Mouse (Mus musculus): ENCODE measurements at regions not wholly inside any gene's neighbourhood (a gene's known extent, or its start where the extent isn't known, plus 50 kb on each side); places are given as distances from the start of the nearest gene placed in this dataset.

GRCm38 (mm10) chr16:29706996-29707395 lies 127.9 kb downstream of the Opa1 start:
- H3K27me3 ChIP-seq (ENCODE audit: control insufficient read depth, insufficient read depth, low read length), result no peaks in the 10 kb centered on the region
- no peak for DNase-seq (ENCODE audit: low read depth in 3 of 3, low spot score in 3 of 3)
- no peaks in the 10 kb centered on the region for H3K4me1 ChIP-seq (replicated peaks; ENCODE audit: control insufficient read depth in 2 of 2, insufficient read depth in 2 of 2, low read length in 1 of 2)
- no peaks in the 10 kb centered on the region for H3K36me3 ChIP-seq (replicated peaks; ENCODE audit: control insufficient read depth, insufficient read depth, low read depth)
- WGBS (ENCODE audit: insufficient replicate concordance), result 67% methylated on average over 4 of the region's 4 CpGs
- H3K4me3 ChIP-seq (ENCODE audit: insufficient read depth in 1 of 2, low read depth in 2 of 2, low read length in 2 of 2), result no peak overlapping the region
- ATAC-seq (ENCODE audit: insufficient read depth), result no peak
- H3K27ac ChIP-seq, result no peak overlapping the region
- no peaks in the 10 kb centered on the region for H3K9me3 ChIP-seq (ENCODE audit: control insufficient read depth, low read length)
- TF ChIP-seq EP300 (IDR thresholded peaks at IDR 0.05; ENCODE audit: low read depth) (no peak), CTCF (IDR thresholded peaks at IDR 0.05; ENCODE audit: low read depth) (no peak)
- H3K4me2 ChIP-seq (ENCODE audit: low read depth), result no peak overlapping the region
- H3K9ac ChIP-seq (replicated peaks), result no peak overlapping the region

GRCm38 (mm10) chr16:29707656-29708055 lies 128.5 kb downstream of the Opa1 start:
- Histone ChIP-seq H3K9ac (replicated peaks) (no peak overlapping the region), H3K9me3 (ENCODE audit: control insufficient read depth, low read length) (no peaks in the 10 kb centered on the region), H3K27me3 (ENCODE audit: control insufficient read depth, insufficient read depth, low read length) (no peaks in the 10 kb centered on the region), H3K4me2 (ENCODE audit: low read depth) (no peak overlapping the region), H3K27ac (no peak overlapping the region), H3K4me3 (ENCODE audit: insufficient read depth in 1 of 2, low read depth in 2 of 2, low read length in 2 of 2) (no peak overlapping the region), H3K36me3 (replicated peaks; ENCODE audit: control insufficient read depth, insufficient read depth, low read depth) (no peaks in the 10 kb centered on the region), H3K4me1 (replicated peaks; ENCODE audit: control insufficient read depth in 2 of 2, insufficient read depth in 2 of 2, low read length in 1 of 2) (no peaks in the 10 kb centered on the region)
- DNase-seq (ENCODE audit: low read depth in 3 of 3, low spot score in 3 of 3) (no peak), ATAC-seq (ENCODE audit: insufficient read depth) (no peak)
- TF ChIP-seq EP300 (IDR thresholded peaks at IDR 0.05; ENCODE audit: low read depth), result no peak
- no peak for TF ChIP-seq CTCF (IDR thresholded peaks at IDR 0.05; ENCODE audit: low read depth)
- 74% methylated on average over 11 of the region's 11 CpGs for WGBS (ENCODE audit: insufficient replicate concordance)

- 63% methylated on average over 4 of the region's 4 CpGs for WGBS (ENCODE audit: insufficient replicate concordance)
- no peak for ATAC-seq (ENCODE audit: insufficient read depth)
- no peaks in the 10 kb centered on the region for H3K9me3 ChIP-seq (ENCODE audit: control insufficient read depth, low read length)
These were observed 129.9 kb downstream of the Opa1 start for GRCm38 (mm10) chr16:29709072-29709471.

GRCm38 (mm10) chr16:29711386-29711785 lies 132.3 kb downstream of the Opa1 start:
- no peak overlapping the region for H3K4me2 ChIP-seq (ENCODE audit: low read depth)
- TF ChIP-seq CTCF (IDR thresholded peaks at IDR 0.05; ENCODE audit: low read depth) (no peak), EP300 (IDR thresholded peaks at IDR 0.05; ENCODE audit: low read depth) (no peak)
- no peaks in the 10 kb centered on the region for H3K9me3 ChIP-seq (ENCODE audit: control insufficient read depth, low read length)
- ATAC-seq (ENCODE audit: insufficient read depth) (no peak), DNase-seq (ENCODE audit: low read depth in 3 of 3, low spot score in 3 of 3) (no peak)
- H3K9ac ChIP-seq (replicated peaks), result no peak overlapping the region
- no peaks in the 10 kb centered on the region for H3K27me3 ChIP-seq (ENCODE audit: control insufficient read depth, insufficient read depth, low read length)
- no peaks in the 10 kb centered on the region for H3K36me3 ChIP-seq (replicated peaks; ENCODE audit: control insufficient read depth, insufficient read depth, low read depth)
- no peaks in the 10 kb centered on the region for H3K4me1 ChIP-seq (replicated peaks; ENCODE audit: control insufficient read depth in 2 of 2, insufficient read depth in 2 of 2, low read length in 1 of 2)
- H3K27ac ChIP-seq, result no peak overlapping the region
- no peak overlapping the region for H3K4me3 ChIP-seq (ENCODE audit: insufficient read depth in 1 of 2, low read depth in 2 of 2, low read length in 2 of 2)

More at GRCm38 (mm10) chr16:29709072-29709471, 129.9 kb downstream of the Opa1 start:
- Histone ChIP-seq H3K4me2 (ENCODE audit: low read depth) (no peak overlapping the region), H3K27me3 (ENCODE audit: control insufficient read depth, insufficient read depth, low read length) (no peaks in the 10 kb centered on the region), H3K36me3 (replicated peaks; ENCODE audit: control insufficient read depth, insufficient read depth, low read depth) (no peaks in the 10 kb centered on the region), H3K4me1 (replicated peaks; ENCODE audit: control insufficient read depth in 2 of 2, insufficient read depth in 2 of 2, low read length in 1 of 2) (no peaks in the 10 kb centered on the region), H3K27ac (no peak overlapping the region), H3K4me3 (ENCODE audit: insufficient read depth in 1 of 2, low read depth in 2 of 2, low read length in 2 of 2) (no peak overlapping the region), H3K9ac (replicated peaks) (no peak overlapping the region)
- no peak for DNase-seq (ENCODE audit: low read depth in 3 of 3, low spot score in 3 of 3)
- no peak for TF ChIP-seq EP300 (IDR thresholded peaks at IDR 0.05; ENCODE audit: low read depth)
- no peak for TF ChIP-seq CTCF (IDR thresholded peaks at IDR 0.05; ENCODE audit: low read depth)

GRCm38 (mm10) chr16:29711912-29712681 lies 133.0 kb downstream of the Opa1 start:
- no peaks in the 10 kb centered on the region for H3K36me3 ChIP-seq (replicated peaks; ENCODE audit: control insufficient read depth, insufficient read depth, low read depth)
- no peaks in the 10 kb centered on the region for H3K27me3 ChIP-seq (ENCODE audit: control insufficient read depth, insufficient read depth, low read length)
- H3K27ac ChIP-seq, result no peak overlapping the region
- no peak for TF ChIP-seq EP300 (IDR thresholded peaks at IDR 0.05; ENCODE audit: low read depth)
- no peak for TF ChIP-seq CTCF (IDR thresholded peaks at IDR 0.05; ENCODE audit: low read depth)
- WGBS (ENCODE audit: insufficient replicate concordance), result 51% methylated on average over 12 of the region's 12 CpGs
- ATAC-seq (ENCODE audit: insufficient read depth), result no peak
- no peak for DNase-seq (ENCODE audit: low read depth in 3 of 3, low spot score in 3 of 3)
- no peak overlapping the region for H3K4me3 ChIP-seq (ENCODE audit: insufficient read depth in 1 of 2, low read depth in 2 of 2, low read length in 2 of 2)
- H3K4me2 ChIP-seq (ENCODE audit: low read depth), result no peak overlapping the region
- H3K9ac ChIP-seq (replicated peaks), result no peak overlapping the region
- no peaks in the 10 kb centered on the region for H3K4me1 ChIP-seq (replicated peaks; ENCODE audit: control insufficient read depth in 2 of 2, insufficient read depth in 2 of 2, low read length in 1 of 2)
- no peaks in the 10 kb centered on the region for H3K9me3 ChIP-seq (ENCODE audit: control insufficient read depth, low read length)
